Mouse (Mus musculus) ovary, adult 2 months (tissue): ENCODE data around the gene Vmn1r8. TPM values are rescaled to one million over a fixed set of nuclear protein-coding genes. Genes with fewer than 3 reads are reported as not detected.

Experiments
- polyA plus RNA-seq: library from polyadenylated mRNA; depleted of rRNA; stranded (reverse); fragments of >200 nt; gene quantifications from 2 replicates; pipeline ENCODE4 v1.2.3, GENCODE M21; 2012; rRNA removed

The Vmn1r8 gene
- polyA plus RNA-seq, result not detected in 2 replicates

DNA sequence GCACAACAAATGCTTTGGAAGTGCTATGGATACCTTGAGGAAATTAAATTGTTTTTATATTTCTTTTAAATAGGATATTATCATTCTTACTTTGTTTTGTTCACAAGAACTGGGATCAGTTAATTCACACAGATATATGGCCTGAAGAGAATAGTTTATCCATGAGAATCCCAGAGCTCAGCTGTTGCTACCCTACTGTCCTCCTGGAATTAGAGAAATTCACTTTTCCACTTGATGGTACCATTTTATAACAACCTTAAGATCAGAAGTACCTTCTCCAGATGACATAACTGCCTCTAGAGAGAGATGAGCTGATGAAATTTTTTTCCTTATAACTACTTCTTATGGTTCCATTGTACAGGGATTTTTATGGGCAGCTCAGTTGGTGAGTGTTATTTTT lies at the start of gene Vmn1r8:
Gene Vmn1r8 (plus strand): TSS at position 301 of the 400 bp plus-strand sequence.

GRCm38 (mm10) chr6:56996943-56997342 lies 35.1 kb upstream of the Vmn1r8 start, which contains the start of gene Vmn1r6:
Vmn1r6 (plus strand) TSS chr6:56997243.

DNA sequence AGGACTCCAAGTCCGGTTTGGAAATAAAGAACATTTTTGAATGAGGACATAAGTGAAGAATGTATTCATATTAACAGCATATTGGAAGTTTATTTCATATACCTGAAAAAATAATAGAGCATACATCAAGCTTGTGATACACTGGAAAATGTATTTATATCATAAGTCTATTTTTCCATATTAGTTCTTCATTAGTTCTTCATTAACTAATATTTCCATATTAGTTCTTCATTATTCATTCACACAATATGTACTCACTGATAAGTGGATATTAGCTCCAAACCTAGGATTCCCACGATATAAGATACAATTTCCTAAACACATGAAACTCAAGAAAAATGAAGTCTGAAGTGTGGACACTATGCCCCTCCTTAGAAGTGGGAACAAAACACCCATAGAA lies 6.9 kb upstream of the Vmn1r8 start, which contains the start of gene Vmn1r7:
Gene Vmn1r7 (minus strand): TSS at position 101 of the 400 bp plus-strand sequence.

GRCm38 (mm10) chr6:57066487-57066886 lies 34.4 kb downstream of the Vmn1r8 start, which contains the start of gene Vmn1r9:
Vmn1r9 (plus strand) TSS chr6:57066787.

Other genes starting within 250 kb of the Vmn1r8 start
- gene Kbtbd2, start 234.5 kb upstream of the Vmn1r8 start, polyA plus RNA-seq, result 10.5 and 11.0 TPM in 2 replicates
- gene Fkbp9, start 200.2 kb upstream of the Vmn1r8 start, polyA plus RNA-seq, result 75.3 and 78.0 TPM in 2 replicates
- 6.0 and 19.5 TPM in 2 replicates for gene Nt5c3, start 108.4 kb upstream of the Vmn1r8 start, polyA plus RNA-seq
- not detected in 2 replicates for gene Vmn1r4, start 108.3 kb upstream of the Vmn1r8 start, polyA plus RNA-seq
- gene Vmn1r5, start 62.0 kb upstream of the Vmn1r8 start, polyA plus RNA-seq, result not detected in 2 replicates
- not detected in 2 replicates for gene Vmn1r6, start 35.0 kb upstream of the Vmn1r8 start, polyA plus RNA-seq
- gene Vmn1r7, start 7.0 kb upstream of the Vmn1r8 start, polyA plus RNA-seq, result not detected in 2 replicates
- gene Vmn1r9, start 34.5 kb downstream of the Vmn1r8 start, polyA plus RNA-seq, result not detected in 2 replicates
- not detected in 2 replicates for gene Vmn1r10, start 77.2 kb downstream of the Vmn1r8 start, polyA plus RNA-seq
- not detected in 2 replicates for gene Vmn1r11, start 101.2 kb downstream of the Vmn1r8 start, polyA plus RNA-seq
- gene Vmn1r12, start 124.6 kb downstream of the Vmn1r8 start, polyA plus RNA-seq, result not detected in 2 replicates
- not detected in 2 replicates for gene Vmn1r13, start 171.0 kb downstream of the Vmn1r8 start, polyA plus RNA-seq
- gene Vmn1r14, start 199.4 kb downstream of the Vmn1r8 start, polyA plus RNA-seq, result not detected in 2 replicates
- gene Vmn1r15, start 225.7 kb downstream of the Vmn1r8 start, polyA plus RNA-seq, result not detected in 2 replicates